Mouse (Mus musculus) limb, embryonic 12.5 days (tissue): ENCODE data around the gene Ttc22. TPM values are rescaled to one million over a fixed set of nuclear protein-coding genes. Genes with fewer than 3 reads are reported as not detected.

Source experiments
- ATAC-seq: fragments of 200-750 bp; cut with Nextera tagmentation; 2 replicates; pipeline ENCODE4 v1.8.0; 2017; ENCODE audit warnings: low read depth, moderate TSS enrichment; ENCODE audit not compliant: insufficient number of reproducible peaks, insufficient read depth, low FRiP score, low TSS enrichment
- H3K27ac ChIP-seq: fragments of 300-500 bp; sonication (generic); 2 replicates; pipeline ENCODE4 v1.5.1; 2016; ENCODE audit warnings: mild to moderate bottlenecking, moderate library complexity
- H3K27me3 ChIP-seq: fragments of 300-500 bp; sonication (generic); 2 replicates; pipeline ENCODE4 v1.6.1; 2016; ENCODE audit warnings: mild to moderate bottlenecking, moderate library complexity
- H3K36me3 ChIP-seq: fragments of 300-500 bp; sonication (generic); 2 replicates; pipeline ENCODE4 v1.6.1; 2016; ENCODE audit warnings: mild to moderate bottlenecking, moderate library complexity
- H3K4me1 ChIP-seq: fragments of 300-500 bp; sonication (generic); replicated peaks from 2 replicates; pipeline ENCODE4 v1.6.1; 2016
- H3K4me2 ChIP-seq: fragments of 300-500 bp; sonication (generic); 2 replicates; pipeline ENCODE4 v1.6.1; 2016; ENCODE audit warnings: mild to moderate bottlenecking, moderate library complexity
- H3K4me3 ChIP-seq: fragments of 300-500 bp; sonication (generic); replicated peaks from 2 replicates; pipeline ENCODE4 v1.5.1; 2016; ENCODE audit warnings: mild to moderate bottlenecking
- H3K9ac ChIP-seq: fragments of 300-500 bp; sonication (generic); replicated peaks from 2 replicates; pipeline ENCODE4 v1.6.1; 2016; ENCODE audit warnings: mild to moderate bottlenecking, moderate library complexity
- H3K9me3 ChIP-seq: fragments of 300-500 bp; sonication (generic); 2 replicates; pipeline ENCODE4 v1.6.1; 2016; ENCODE audit warnings: mild to moderate bottlenecking, moderate library complexity
- WGBS: fragments of 180-500 bp; shearing (Covaris S2); methylation state at CpG from one replicate; pipeline ENCODE4 v1.1.7; 2016; 5-methylcytosine and 5-hydroxymethylcytosine counted together
- polyA plus RNA-seq: library from polyadenylated mRNA; unstranded; fragments of >200 nt; fragmentation: Nextera tagmentation; extraction: Ambion mirVana; gene quantifications from 2 replicates; pipeline ENCODE4 v1.2.1, GENCODE M21; 2016

Gene Ttc22
- polyA plus RNA-seq: 0.31 and 0.33 TPM in 2 replicates

DNA sequence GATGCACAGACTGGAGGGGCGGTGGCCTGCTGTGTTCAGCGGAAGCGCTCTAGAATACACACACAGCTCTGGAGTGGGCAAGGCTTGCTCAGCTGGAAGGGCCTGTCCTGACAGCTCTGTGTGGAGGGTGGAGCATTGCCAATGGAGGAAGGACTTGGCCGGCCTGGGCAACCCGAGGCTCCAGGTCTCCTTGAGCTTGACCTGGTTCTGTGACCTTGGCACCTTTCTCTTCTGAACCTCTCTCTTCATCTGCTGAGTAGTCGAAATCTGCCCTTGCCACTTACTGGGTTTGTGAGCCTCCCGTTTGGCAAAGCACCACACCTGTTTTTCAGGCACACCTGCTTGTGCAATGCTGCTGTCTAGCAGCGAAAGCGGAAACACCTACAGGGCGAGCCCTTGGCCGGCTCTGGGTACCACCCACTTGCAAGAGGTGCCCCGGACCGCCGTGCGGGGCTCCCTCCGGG lies at the start of gene Ttc22:
Gene Ttc22 (plus strand): TSS at position 403 of the 464 bp plus-strand sequence.
- 26% methylated on average over 16 of the region's 16 CpGs for WGBS
- Histone ChIP-seq H3K4me1 (peaks cover 18% of the 10 kb centered on the region), H3K9me3 (no peaks in the 10 kb centered on the region), H3K27ac (no peak within 1 kb of the TSS), H3K4me2 (peak within 1 kb of the TSS; percentile 36), H3K4me3 (peak within 1 kb of the TSS; percentile 6; the same call in 1 of the 2 replicates), H3K36me3 (no peaks in the 10 kb centered on the region), H3K9ac (no peak within 1 kb of the TSS), H3K27me3 (peaks cover 72% of the 10 kb centered on the region)
- no peak for ATAC-seq

DNA sequence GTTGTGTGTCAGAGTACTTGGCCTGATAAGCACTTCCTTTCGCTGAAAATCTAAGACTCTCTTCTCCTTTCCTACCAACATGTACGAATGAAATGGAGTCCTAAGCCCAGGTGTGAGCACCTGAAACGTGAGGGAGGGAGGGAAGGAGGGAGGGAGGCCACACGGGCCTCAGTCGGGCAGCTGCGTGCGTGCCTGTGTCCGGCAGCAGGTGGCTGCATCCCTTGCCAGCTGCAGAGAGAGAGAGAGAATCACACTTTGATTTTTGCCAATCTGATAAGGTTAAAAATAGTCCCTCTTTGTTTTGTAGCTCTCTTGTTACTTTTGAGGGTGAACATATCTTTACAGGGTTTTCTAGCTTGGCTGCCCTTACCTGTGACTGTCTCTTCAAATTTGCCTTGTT lies 47.2 kb upstream of the Ttc22 start:
- Histone ChIP-seq H3K9ac (no peak overlapping the region), H3K4me2 (no peak overlapping the region), H3K27ac (no peak overlapping the region), H3K4me1 (no peaks in the 10 kb centered on the region), H3K36me3 (peaks cover 100% of the 10 kb centered on the region), H3K4me3 (no peak overlapping the region), H3K27me3 (no peaks in the 10 kb centered on the region), H3K9me3 (no peaks in the 10 kb centered on the region)
- ATAC-seq: no peak
- WGBS: 89% methylated on average over 8 of the region's 8 CpGs

DNA sequence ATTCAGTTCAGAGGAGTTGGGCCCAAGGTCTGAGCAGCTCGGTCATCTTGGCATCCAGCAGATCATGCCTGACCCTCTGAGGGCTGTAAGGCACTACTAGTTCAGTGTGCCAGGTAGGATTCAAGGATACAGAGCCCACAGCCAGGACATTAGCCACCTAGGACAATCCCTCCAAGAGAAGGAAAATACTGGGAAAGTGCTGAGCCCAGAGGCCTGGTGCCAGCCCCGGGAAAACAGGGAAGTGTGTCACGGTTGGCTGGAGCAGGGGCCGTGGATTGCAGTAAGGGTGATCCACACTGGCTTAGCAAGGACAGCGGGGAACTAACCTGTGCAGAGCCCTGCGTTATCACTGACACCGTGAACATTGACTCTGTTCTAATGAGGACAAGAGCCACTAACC lies 44.7 kb upstream of the Ttc22 start:
- Histone ChIP-seq H3K9ac (no peak overlapping the region), H3K4me1 (no peaks in the 10 kb centered on the region), H3K27me3 (no peaks in the 10 kb centered on the region), H3K36me3 (peaks cover 100% of the 10 kb centered on the region), H3K27ac (no peak overlapping the region), H3K9me3 (no peaks in the 10 kb centered on the region), H3K4me3 (no peak overlapping the region), H3K4me2 (no peak overlapping the region)
- 90% methylated on average over 7 of the region's 7 CpGs for WGBS
- ATAC-seq: no peak

DNA sequence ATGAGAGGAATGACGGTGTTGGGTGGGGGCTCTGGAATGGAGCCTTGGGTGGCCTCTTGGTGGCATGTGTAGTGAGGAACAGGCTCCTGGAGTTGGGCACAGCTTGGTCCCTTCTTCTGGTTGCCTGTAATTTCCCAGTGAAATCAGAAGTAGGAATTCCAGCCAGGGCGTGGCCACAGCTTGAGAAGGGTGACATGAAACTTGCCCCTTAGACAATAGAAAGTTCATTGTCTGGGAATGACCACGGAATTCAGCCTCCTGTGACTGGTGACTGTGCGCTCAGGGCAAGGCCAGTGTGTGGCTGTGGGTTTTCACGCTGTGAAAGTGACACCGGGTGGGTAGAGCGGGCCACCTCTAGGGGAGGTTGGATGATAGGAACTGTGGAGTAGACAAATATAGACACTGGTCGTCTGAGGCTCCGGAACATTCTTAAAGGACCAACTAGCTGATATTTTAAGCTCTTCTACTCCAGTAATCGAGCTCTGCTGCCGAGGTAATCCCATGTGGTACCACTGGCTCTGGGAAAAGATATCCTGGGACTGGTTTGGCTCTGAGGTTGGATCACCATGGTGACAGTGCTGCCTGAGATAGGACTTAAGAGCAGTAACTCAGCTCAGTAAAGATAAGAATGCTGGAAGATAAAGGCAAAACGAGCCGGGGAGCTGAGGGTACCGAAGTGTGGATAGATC lies 40.9 kb upstream of the Ttc22 start:
- Histone ChIP-seq H3K27me3 (no peaks in the 10 kb centered on the region), H3K36me3 (peaks cover 100% of the 10 kb centered on the region), H3K4me1 (no peaks in the 10 kb centered on the region), H3K4me2 (no peak overlapping the region), H3K9ac (no peak overlapping the region), H3K27ac (no peak overlapping the region), H3K9me3 (no peaks in the 10 kb centered on the region), H3K4me3 (no peak overlapping the region)
- ATAC-seq: no peak
- 92% methylated on average over 14 of the region's 14 CpGs for WGBS

DNA sequence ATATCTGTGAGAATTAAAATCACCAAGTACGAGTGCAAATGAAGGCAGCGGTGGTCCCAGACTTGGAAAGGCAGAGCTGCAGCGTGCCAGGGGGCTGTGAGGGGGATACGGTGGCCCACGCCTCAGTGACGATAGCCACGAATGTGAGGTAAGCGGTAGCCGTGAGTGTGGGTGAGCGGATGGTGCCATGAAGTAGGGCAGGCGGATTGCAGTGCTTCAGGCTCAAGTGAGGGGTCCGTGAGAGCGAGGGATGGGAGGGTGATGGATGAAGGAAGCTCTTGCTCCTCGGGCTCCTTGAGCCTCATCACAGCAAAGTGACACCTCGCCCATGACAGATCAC lies 40.4 kb upstream of the Ttc22 start:
- 91% methylated on average over 15 of the region's 15 CpGs for WGBS
- H3K27ac ChIP-seq: no peak overlapping the region
- no peaks in the 10 kb centered on the region for H3K27me3 ChIP-seq
- H3K4me3 ChIP-seq: no peak overlapping the region
- H3K4me1 ChIP-seq: no peaks in the 10 kb centered on the region
- no peak overlapping the region for H3K9ac ChIP-seq
- no peak overlapping the region for H3K4me2 ChIP-seq
- H3K36me3 ChIP-seq: peaks cover 100% of the 10 kb centered on the region
- no peaks in the 10 kb centered on the region for H3K9me3 ChIP-seq
- no peak for ATAC-seq

DNA sequence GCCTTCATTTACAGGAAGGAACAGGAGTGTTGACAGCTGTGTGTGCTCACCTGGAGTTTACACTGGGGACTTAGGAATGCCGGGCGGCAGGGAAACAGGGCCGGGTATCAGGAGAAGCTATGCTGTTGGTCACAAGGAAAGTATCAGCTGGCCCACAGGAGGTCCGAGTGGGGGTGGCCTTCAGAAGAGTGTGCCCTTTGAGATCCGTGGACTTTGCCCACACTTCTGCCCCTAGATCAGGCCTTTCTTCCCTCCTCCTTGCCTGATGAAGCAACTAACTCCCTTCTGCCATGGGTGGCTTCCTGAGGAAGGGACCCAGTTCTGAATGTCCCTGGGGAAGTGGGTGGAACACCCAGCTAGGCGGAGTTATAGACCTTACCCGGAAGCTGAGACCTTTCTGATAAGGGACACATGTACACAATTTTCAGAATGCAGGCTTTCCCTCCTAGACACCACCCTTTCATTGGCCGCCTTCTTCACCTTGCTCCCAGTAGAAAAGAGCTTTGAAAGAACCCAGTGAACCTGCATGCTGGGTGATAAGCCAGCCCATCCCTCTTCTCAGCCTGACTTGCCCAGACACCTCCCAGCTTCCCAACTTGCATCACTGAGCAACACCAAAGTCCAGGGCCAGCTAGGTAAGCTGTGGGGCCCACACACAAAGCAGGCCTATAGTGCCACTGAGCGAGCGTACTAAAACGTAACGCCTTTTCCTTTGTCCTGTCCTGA lies 39.6 kb upstream of the Ttc22 start:
- Histone ChIP-seq H3K9ac (no peak overlapping the region), H3K4me2 (no peak overlapping the region), H3K27ac (no peak overlapping the region), H3K4me3 (no peak overlapping the region), H3K27me3 (no peaks in the 10 kb centered on the region), H3K4me1 (no peaks in the 10 kb centered on the region), H3K9me3 (no peaks in the 10 kb centered on the region), H3K36me3 (peaks cover 100% of the 10 kb centered on the region)
- WGBS: 91% methylated on average over 12 of the region's 12 CpGs
- no peak for ATAC-seq

DNA sequence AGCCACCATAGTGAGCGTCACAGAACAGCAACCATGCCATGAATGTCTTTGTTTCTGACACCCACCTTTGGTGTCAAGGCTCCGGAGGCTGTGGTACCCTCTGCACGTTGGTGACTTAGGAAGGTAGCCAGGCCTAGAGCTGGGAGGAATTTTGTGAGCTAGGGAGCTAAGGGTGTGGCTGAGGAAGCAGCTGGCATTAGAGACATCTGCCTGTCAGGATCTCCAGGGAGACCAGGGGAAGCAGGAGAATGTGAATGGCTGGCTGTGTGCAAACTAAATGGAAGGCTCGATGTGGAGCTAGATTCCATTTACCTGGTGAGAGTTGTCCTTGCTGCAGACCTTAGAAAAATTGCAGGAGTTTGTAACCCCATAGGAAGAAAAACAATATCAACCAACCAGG lies 37.6 kb upstream of the Ttc22 start:
- no peaks in the 10 kb centered on the region for H3K4me1 ChIP-seq
- no peaks in the 10 kb centered on the region for H3K9me3 ChIP-seq
- WGBS: 91% methylated on average over 4 of the region's 4 CpGs
- no peak overlapping the region for H3K4me3 ChIP-seq
- ATAC-seq: no peak
- no peaks in the 10 kb centered on the region for H3K27me3 ChIP-seq
- H3K4me2 ChIP-seq: no peak overlapping the region
- no peak overlapping the region for H3K27ac ChIP-seq
- no peak overlapping the region for H3K9ac ChIP-seq
- peaks cover 99% of the 10 kb centered on the region for H3K36me3 ChIP-seq

DNA sequence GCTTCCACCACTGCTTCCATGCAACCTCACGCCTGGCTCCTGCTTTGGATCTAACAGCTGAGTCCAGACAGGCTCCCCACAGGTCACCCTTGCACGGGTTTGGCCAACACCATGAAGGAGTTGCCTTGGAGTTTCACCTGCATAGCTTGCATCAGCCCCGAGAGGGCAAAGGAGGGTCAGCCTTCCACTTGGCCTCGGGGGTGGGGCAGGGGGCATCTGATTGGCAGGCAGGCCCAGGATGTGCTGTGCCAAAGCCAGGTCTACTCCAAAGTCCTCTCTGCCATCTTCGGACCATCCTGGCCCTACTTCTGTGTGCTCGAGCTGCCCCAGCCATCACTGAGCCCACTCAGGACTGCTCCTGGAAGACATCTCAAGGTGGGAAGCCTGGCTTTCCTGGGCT lies 35.2 kb upstream of the Ttc22 start:
- no peak overlapping the region for H3K4me2 ChIP-seq
- H3K36me3 ChIP-seq: peaks cover 90% of the 10 kb centered on the region
- no peaks in the 10 kb centered on the region for H3K4me1 ChIP-seq
- H3K4me3 ChIP-seq: no peak overlapping the region
- H3K27ac ChIP-seq: no peak overlapping the region
- no peaks in the 10 kb centered on the region for H3K27me3 ChIP-seq
- H3K9me3 ChIP-seq: 0 out of 2 replicates have a peak, but pooled peaks cover 4% of the 10 kb centered on the region
- ATAC-seq: no peak
- 95% methylated on average over 6 of the region's 6 CpGs for WGBS
- H3K9ac ChIP-seq: no peak overlapping the region

DNA sequence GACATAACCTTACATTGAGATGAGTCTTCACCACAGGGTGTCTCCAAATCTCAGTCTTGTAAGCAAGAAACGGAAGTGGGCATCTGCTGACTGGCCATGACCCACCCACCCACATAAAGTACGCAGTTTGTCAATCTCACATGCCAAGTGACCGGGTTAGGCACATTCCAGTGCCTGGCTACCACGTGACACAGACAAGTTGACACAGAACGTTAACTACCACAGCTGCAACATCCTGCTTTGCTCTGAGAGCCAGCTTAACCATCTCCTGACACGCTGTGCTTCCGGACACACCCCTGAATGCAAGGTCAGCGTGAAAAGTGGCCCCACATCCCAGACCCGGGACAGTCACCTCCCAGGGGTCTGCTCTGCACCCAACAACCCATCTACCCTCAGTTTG lies 32.1 kb upstream of the Ttc22 start:
- ATAC-seq: no peak
- Histone ChIP-seq H3K27me3 (no peaks in the 10 kb centered on the region), H3K4me1 (no peaks in the 10 kb centered on the region), H3K36me3 (peaks cover 59% of the 10 kb centered on the region), H3K9me3 (0 out of 2 replicates have a peak, but pooled peaks cover 4% of the 10 kb centered on the region), H3K4me3 (no peak overlapping the region), H3K9ac (no peak overlapping the region), H3K27ac (no peak overlapping the region), H3K4me2 (no peak overlapping the region)
- WGBS: 76% methylated on average over 9 of the region's 9 CpGs

DNA sequence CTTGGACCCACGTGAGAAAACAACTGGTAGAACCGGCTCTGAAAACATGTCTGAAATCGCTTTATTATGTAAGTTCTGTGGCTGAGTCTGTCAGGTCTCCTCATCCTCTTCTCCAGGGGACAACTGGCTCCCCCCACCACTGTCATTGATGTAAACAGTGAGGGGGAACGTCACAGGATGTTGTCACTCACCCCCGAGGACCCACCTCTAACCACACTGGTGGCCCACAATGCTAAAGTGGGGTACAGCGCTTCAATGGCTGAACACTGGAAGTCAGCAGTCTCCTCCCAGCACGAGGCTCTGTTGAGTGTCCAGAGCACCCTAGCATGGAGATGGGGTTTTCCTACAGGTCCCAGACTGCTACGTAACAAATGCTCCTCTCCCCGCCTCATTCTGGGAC lies 31.4 kb upstream of the Ttc22 start:
- no peaks in the 10 kb centered on the region for H3K4me1 ChIP-seq
- no peaks in the 10 kb centered on the region for H3K27me3 ChIP-seq
- WGBS: 92% methylated on average over 9 of the region's 9 CpGs
- no peak overlapping the region for H3K4me3 ChIP-seq
- H3K36me3 ChIP-seq: peaks cover 52% of the 10 kb centered on the region
- H3K4me2 ChIP-seq: no peak overlapping the region
- 0 out of 2 replicates have a peak, but pooled peaks cover 4% of the 10 kb centered on the region for H3K9me3 ChIP-seq
- H3K27ac ChIP-seq: no peak overlapping the region
- no peak overlapping the region for H3K9ac ChIP-seq
- ATAC-seq: no peak

DNA sequence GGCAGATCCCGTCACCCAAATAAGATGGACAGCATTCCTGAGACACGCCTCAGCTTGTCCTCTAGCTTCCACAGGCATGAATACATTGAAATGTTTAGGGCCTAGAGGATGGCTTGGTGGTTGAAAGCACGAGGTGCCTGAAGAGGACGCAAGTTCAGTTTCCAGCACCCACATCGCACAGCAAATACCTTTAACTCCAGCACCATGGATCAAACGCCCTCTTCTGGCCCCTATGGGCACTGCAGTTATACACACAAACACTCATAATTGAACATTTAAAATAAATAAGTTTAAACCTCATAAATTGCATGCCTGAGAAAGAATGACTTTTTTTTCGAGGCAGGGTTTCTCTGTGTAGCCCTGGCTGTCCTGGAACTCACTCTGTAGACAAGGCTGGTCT lies 28.6 kb upstream of the Ttc22 start:
- Histone ChIP-seq H3K4me2 (no peak overlapping the region), H3K4me1 (no peaks in the 10 kb centered on the region), H3K9me3 (0 out of 2 replicates have a peak, but pooled peaks cover 4% of the 10 kb centered on the region), H3K27me3 (no peaks in the 10 kb centered on the region), H3K36me3 (peaks cover 24% of the 10 kb centered on the region), H3K9ac (no peak overlapping the region), H3K4me3 (no peak overlapping the region), H3K27ac (no peak overlapping the region)
- ATAC-seq: no peak
- WGBS: 57% methylated on average over 7 of the region's 7 CpGs
